Mouse (Mus musculus) CD4-positive helper T cell, adult 2 months (primary cell): ENCODE data around the gene Clba1.

Source experiments
- DNase-seq: peaks from one replicate; pipeline ENCODE4 v3.0.0-alpha.2; 2012; ENCODE audit warnings: low read depth, missing footprints, low spot score

The Clba1 gene

DNA sequence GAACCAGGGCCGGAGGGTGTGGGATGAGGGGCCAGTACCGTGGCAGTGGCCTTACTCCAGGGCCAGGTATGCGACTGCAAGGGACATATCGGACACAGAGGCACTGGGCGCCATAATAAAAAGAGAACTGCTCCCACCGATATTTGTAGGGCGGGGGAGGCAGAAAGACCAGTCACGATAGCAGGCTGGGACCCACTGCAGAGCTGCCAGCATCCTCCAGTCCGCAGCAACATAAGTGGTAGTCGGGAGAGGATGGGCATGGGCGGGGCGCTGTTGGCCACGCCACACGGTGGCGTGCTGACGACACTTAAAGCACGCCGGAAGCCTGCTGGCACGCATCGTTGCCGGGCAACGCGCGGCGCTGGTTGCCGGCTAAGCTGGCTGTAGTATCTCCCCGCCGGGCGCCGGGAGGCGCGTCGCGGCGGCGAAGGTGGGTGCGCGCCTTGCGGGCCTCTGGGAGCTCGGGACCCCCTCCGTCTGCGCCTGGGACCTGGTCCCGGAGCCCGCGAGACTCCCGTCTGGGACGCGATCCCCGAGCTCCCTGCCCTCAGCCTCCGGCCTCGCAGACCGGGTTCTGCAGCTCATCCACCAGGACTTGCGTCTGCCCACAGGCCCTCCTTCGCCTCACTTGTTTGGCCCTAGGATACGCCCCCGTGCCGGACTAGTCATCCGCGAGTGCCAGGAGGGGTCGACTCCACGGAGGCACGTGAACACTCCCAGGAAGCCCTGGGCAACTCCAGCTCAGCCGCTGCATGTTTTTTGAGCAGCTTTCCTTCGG is at the start of gene Clba1:
Gene Clba1 (plus strand): TSS at position 351 of the 778 bp plus-strand sequence.
- peak; percentile 96 for DNase-seq

DNA sequence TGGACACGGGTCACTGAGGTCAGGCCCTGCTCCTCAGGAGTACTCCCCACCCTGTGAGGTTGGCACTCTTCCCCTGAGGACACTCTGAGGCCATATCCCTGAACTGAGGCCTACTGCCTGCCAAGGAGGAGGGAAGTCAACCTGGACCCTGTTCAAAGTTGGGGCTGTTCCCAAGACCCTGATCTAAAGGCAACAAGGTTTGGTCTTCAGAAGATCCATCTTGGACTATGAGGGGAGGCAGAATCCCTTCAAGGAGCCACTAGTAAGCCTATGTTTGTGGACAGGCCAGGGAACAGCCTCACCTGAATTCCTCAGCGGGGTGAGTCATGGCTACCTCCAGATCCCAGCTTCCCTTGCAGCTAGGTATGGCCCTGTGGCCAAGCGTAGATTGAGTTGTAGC is 49.3 kb upstream of the Clba1 start:
- DNase-seq = no peak

DNA sequence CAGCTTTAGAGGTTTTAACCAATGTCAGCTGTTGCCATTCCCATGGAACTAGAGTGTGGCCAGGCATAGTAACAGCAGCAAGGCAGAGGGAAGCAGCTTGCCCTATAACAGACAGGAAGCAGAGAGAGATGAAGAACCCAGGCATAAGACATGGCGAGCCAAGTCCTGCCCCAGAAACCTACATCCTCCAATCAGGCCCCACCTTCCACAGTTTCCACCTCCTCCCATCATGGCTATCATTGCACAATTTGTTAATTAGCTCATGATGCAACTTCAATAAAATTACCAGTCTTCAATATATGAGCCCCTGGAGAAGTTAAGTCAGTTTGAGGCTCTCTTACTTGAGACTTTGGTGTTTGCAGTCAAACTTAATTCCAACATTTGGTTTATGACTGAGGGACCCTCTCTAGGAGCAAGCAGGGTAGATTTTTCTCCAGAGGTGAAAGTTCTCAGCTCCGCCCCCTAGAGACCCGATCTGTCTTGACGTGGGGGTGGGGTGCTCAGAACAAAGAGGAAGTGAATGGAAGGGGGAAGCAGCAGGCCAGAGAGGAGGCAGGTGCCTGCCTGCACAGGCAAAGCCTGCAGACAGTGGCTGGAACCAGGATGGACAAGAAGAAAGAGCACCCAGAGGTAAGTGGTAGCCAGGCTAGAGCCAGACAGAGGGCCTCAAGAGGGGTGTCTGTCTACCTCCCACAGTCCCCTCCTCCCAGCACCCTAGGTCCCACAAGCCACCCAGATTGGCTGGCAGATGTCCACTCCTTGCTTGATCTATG is 48.4 kb upstream of the Clba1 start, which contains the start of gene Pld4:
Gene Pld4 (plus strand): TSS at position 502 of the 773 bp plus-strand sequence.
- DNase-seq = no peak

DNA sequence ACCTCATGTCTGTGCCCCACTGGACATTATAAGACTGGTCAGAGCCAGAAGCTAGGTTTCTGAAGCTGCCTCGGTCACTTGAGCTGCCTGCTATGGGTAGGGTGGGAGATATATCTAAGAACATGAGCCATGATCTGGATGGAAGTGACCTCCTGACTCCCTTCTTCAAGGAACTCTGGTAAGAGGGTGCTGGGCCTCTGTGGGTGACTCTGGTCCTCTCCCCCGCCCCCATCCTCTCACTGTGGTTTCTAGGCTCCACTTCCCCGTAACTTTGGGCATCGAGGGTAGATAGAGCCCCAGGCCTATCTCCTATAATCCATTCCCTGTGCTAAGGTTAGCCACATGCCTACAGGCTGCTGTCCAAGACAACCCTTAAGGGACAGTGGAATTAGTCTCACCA is 47.3 kb upstream of the Clba1 start:
- no peak for DNase-seq

DNA sequence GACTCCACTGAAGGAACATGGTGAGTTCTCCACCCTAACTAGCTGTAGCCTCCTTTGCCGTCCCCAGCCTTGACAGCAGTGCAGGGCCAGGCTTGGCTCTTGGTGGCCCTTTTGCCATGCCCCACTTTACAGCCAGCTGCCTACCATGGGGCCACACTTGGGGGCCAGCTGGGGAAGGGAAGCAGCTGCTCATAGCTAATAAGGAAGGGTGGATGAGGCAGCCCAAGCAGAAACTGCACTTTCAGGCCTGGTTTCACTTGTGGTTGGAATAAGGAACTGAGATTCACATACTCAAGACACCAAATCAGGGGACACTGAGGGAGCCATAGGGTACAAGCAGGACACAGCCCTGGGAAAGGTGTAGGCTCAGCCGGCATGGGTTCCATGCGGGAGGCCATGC is 46.7 kb upstream of the Clba1 start:
- no peak for DNase-seq

DNA sequence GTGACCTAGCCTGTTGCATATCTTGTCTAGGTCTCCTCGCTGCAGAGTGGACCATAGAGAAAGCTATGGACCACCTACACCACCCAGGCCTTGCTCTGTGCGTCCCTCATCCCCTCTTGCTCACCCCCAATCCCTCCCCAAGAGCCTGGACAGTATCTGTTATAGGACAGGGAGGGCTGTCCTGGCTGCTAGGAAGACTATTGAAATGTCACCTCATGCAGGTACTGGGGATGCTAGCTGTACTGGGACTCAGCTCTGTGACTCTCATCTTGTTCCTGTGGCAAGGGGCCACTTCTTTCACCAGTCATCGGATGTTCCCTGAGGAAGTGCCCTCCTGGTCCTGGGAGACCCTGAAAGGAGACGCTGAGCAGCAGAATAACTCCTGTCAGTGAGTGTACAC is 45.6 kb upstream of the Clba1 start:
- DNase-seq = no peak

DNA sequence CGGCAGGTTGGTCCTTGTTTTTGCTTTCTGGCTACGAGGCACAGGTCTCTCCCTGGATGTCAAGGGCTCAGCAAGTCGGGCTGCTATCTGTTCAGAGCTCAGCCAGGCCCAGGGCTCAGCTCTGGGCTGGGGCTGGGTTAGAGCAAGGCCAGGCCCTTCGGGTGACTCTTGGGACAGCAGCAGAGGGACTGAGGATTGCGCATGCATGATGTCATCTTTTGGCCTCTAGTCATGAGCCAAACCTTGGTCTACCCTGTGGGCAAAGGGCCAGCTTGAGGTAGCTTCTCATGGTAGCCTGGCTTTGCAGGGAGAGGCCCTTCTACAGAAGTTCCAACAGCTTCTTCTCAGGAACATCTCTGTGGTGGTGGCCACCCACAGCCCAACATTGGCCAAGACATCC is 44.6 kb upstream of the Clba1 start:
- DNase-seq = no peak

DNA sequence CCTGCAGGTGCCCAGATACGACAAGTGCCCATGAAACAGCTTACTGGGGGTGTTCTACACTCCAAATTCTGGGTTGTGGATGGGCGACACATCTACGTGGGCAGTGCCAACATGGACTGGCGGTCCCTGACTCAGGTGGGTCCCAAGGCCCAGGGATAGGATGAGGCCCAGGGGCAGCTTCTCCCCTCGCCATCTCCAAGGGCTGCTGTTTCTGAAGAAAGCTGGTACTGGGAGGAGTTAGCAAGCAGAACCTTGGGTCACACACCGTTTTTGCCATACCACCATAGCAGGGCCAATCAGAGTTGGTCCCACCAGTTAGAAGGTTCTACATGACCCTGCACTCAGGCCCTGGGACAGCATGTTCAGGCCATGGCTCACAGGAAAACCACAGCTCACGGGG is 43.7 kb upstream of the Clba1 start:
- DNase-seq = no peak

DNA sequence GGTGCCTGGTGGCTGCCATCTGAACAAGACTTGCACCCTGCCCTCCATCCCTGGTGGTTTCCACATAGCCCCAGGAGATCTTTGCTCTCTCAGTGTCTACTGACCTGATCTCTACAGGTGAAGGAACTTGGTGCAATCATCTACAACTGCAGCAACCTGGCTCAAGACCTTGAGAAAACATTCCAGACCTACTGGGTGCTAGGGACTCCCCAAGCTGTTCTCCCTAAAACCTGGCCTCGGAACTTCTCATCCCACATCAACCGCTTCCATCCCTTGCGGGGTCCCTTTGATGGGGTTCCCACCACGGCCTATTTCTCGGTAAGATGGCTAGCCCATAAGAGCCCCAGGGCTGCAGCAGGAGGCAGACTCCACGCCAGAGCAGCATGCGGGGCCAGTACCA is 42.2 kb upstream of the Clba1 start:
- no peak for DNase-seq

DNA sequence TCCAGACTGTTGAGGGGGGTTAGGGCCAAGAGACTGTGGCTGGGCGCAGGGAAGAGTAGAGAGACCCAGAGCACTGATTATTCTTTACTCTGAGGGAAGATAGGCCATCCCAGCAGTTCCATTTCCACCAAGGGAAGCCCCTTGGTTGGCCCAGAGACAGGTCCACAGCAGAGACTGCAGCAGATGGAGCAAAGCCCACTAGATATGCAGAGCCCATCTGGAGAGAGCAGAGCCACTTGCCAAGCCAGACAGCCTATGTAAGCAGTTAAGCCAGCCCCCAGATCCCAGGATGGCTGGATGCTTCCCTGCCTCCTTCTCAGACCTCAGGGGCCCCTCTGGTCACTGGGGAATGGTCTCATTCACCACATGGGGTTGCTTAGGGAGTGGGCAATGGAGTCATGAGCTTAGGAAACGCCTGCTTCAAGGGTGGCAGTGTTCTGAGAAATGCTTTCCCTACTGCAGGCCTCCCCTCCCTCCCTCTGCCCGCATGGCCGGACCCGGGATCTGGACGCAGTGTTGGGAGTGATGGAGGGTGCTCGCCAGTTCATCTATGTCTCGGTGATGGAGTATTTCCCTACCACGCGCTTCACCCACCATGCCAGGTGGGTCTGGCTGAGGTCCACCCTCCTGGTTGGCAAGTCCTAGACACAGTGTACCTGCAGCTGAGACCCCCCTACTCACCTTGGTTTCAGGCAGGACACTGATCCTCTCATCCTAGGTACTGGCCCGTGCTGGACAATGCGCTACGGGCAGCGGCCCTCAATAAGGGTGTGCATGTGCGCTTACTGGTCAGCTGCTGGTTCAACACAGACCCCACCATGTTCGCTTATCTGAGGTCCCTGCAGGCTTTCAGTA is 41.5 kb upstream of the Clba1 start:
- DNase-seq = no peak

DNA sequence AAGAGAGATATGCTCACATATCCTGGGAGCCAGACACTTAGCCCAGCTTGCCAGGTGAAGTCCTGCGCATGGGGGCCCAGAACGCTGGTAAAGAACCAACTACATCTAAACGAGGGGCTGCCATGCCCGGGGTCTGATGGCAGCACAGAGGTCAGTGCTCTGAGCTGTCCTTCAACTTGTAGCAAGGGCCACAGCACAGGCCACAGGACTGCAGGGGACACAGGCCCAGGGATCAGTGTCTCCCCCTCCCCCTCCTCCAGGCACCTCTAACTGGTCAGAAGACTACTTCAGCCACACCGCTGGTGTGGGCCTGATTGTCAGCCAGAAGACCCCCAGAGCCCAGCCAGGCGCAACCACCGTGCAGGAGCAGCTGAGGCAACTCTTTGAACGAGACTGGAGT is 40.6 kb upstream of the Clba1 start:
- no peak for DNase-seq

DNA sequence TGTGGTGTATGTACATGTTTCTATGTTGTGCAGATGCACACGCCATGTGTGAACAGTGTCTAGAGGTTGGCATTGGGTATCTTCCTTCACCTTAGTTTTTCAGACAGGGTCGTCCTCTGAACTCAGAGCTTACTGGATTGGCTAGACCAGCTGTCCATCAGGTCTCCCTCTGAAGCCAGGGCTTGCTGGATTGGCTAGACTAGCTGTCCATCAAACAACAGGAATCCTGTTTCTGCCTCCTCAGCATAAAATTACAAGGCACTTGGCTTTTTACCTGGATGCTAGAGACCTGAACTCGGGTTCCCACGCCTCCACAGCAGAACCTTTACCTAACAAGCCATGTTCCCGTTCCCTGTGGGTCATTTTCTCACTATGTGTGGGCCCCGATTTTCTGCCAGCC is 39.7 kb upstream of the Clba1 start:
- no peak for DNase-seq

DNA sequence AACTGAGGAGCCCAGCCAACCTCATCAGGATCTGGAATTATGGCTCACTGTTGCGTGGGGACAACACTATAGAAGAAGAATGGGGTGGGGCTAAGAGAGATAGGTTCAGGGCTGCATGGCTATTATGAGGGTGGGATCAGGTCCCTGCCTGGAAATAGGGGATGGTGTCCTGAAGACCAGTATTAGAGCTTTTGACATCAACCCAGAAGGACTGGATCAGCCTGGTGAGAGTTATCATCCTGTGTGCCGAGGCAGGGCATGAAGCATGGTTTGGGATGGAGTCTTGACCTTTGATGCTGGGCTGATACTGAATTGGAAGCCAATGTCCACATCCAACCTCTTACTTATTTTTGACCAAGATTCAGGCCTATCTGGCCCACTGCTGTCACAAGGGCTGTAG is 39.0 kb upstream of the Clba1 start:
- no peak for DNase-seq

DNA sequence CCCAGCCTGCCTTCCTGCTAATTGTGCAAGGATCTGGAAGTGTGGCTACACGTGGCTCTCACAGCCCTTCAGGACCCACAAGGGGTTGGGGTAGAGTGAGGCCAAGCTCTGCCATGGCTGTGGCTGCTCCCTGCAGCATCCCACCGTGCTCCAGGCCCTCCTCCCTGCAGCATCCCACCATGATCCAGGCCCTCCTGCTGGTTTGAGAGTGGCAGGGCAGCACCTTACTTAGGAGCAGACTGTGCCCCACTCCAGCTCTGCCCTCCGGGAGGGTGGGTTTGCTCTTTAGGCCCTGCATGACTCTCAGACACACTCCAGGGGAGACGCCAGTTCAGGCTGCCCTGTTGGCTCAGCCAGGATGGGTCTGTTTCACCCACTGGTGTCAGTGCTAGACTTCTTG is 38.3 kb upstream of the Clba1 start:
- no peak for DNase-seq

DNA sequence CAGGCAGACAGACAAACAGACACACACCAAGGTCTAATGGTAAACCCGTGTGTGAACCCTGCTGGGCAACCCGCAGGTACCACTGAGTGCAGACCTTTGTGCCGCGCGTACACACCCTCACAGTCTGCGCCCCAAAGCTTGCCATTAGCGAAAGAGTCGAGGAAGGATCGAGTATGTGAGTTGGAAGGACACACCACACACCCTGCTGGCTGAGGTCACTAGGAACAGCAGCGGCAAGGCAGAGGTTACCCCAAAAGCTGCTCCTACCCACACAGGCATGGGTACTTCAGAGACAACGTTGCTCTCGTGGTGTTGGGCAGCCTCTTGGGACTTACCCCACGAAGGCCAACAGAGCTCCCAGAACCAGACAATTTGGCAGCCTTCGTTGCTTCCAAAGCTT is 36.4 kb upstream of the Clba1 start:
- no peak for DNase-seq

DNA sequence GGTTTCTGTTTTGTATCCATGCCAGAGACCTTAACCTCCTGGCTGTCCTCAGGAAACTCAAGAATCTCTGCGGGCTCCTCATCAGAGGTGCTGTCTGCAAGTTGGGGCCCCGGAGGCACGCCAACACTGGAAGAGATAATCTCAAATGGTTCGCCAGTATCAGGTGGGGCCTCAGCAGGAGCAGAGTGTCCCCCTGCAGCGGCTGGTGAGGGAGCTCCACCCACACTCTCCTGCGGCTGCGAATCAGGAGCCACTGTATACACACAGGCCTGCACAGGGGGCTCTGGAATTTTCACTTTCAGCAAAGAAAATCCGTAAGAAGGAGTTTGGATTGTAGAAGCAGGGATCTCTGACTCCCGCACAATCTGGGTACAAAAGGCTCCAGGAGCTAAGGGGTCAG is 35.4 kb upstream of the Clba1 start:
- no peak for DNase-seq

DNA sequence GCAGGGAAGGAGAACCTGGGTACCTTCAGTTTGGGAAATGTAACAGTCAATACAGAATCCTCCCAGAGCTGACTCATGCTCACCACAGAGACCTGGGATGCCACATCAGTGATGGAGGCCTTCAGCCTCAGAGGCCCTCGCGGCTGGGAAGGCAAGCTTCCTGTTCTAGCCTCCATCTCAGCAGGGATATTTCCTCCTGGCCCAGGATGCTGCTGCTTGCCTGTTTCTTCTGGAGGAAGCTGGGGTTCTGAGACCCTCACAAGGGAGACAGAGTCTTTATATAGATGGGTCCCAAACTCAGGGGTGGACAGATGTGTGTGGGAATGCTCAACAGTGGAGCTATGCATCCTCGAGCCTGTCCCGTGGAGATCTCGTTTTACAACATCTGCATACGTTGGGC is 34.7 kb upstream of the Clba1 start:
- no peak for DNase-seq

DNA sequence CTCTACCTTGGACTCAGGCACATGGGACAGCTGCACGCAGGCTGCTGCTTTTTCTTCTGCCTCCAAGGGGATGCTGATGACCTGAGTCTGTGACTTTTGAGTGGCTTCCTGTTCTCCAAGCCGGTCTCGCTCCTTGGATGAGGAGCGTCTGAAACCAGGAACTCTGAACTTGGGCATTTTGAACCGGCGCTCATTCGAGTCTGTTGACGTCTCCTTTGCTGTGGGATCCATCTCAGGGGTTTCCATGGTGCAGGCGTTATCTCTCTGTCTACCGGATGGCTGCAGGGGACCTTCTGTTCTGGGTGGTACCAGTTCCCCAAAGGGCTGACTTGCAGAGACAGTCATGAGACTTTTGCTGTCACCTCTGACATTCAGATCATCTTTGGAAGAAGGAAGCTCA is 34.3 kb upstream of the Clba1 start:
- DNase-seq = no peak

DNA sequence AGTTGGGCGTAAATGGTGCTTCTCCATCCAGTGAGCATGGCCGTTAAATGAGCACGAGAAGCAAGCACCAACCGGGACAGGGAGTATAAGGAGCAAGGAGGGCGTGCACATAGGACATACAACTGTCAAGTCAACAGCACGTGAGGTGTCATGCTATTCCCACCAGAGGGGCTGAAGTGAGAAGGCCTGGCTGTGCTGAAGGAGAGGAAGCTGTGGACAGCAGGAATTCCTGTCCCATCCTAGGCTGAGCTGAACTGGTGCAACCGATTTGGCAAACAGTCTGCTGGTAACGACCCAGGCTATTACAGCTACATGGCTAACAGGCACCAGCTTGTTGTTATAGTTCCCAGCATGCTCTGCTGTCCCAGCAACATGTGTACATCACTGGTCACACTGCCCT is 17.7 kb upstream of the Clba1 start:
- DNase-seq = no peak

DNA sequence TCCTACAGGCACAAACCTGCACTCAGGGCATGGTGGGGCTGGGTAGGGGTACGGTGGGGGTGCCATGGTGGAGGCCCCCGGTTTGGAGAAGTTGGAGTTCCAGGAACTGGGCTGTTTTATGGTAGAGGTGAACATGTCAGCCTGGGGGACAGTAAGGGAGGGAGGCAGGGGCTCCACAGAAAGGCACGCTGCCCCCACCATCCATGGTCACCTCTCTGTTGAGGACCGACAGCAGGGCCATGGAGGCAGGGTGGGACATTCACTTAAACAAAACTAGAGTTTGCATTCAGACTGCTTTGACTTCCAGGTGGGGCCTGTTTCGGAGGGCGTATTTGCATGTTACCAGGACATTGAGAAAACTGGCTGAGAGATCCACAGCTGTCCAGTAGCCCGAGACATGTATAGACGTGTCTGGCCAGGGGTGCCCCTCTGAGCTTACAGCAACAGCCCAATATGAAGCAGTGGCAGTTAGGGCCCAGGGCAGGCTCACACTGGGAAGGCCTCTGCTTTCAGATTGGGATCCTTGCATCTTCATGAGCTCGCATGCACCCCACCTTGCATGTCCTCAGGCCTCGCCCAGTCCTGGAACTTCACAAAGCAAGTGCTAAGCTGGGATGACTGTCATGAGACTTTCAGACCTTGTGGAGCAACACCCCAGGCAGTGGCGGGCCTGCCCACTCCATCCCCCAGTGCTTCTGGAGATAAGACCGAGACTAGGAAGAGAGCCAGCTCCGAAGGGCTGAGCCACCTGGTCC is 15.0 kb upstream of the Clba1 start:
- no peak for DNase-seq

DNA sequence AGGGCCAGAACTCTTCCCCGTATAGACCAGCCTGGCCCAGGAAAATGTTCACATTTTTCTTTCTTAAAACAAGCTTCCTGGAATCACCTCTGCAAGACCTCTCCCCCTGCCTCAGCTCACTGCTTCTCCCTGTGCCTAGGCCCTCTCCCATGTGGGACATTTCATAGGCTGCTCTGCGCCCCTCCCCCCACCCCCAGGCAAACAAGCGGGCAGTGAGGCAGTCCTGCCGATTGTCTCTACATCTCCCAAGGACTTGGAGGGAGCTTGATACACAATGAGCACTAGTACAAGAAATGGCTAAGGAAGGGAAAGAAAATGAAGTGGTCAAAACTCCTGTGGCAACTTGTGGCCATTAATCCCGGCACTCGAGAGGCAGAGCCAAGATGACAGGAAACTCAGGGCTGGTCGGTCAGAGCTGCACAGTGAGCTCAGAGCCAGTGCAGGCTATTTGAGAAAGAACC is 14.4 kb upstream of the Clba1 start:
- no peak for DNase-seq
